Mouse (Mus musculus): ENCODE results near the gene Agbl5. TPM values are rescaled to one million over a fixed set of nuclear protein-coding genes. Genes with fewer than 3 reads are reported as not detected.

Gene Agbl5
- polyA plus RNA-seq (2015; fragmentation: Nextera tagmentation; extraction: Ambion mirVana) = 5.8 and 6.7 TPM in 2 replicates

GRCm38 (mm10) chr5:30888337-30889087, at the start of gene Agbl5:
TSS of gene Agbl5 (plus strand) at chr5:30888694.

DNA sequence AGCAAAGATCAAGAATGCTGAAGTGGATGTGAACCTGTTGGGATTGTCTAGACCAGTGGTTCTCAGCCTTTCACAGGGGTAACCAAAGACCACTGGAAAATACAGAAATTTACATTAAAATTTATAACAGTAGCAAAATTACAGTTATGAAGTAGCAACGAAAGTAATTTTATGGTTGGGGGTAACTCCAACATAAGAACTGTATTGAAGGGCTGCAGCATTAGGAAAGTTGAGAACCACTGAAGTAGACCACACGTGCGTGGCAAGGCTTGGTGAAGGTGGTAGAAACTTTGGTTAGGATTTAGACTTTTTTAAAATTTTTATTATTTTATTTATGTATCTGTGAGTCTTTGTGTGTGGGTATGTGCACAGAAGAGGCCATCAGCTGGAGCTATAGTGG, 20.8 kb upstream of the Agbl5 start, which contains the start of gene Tmem214:
Gene Tmem214, plus strand, starts transcription at position 301 of the 400 bp plus-strand sequence.

GRCm38 (mm10) chr5:30907413-30908059, 19.0 kb downstream of the Agbl5 start, which contains the start of gene Ost4:
TSS of gene Ost4 (minus strand) at chr5:30907788.

DNA sequence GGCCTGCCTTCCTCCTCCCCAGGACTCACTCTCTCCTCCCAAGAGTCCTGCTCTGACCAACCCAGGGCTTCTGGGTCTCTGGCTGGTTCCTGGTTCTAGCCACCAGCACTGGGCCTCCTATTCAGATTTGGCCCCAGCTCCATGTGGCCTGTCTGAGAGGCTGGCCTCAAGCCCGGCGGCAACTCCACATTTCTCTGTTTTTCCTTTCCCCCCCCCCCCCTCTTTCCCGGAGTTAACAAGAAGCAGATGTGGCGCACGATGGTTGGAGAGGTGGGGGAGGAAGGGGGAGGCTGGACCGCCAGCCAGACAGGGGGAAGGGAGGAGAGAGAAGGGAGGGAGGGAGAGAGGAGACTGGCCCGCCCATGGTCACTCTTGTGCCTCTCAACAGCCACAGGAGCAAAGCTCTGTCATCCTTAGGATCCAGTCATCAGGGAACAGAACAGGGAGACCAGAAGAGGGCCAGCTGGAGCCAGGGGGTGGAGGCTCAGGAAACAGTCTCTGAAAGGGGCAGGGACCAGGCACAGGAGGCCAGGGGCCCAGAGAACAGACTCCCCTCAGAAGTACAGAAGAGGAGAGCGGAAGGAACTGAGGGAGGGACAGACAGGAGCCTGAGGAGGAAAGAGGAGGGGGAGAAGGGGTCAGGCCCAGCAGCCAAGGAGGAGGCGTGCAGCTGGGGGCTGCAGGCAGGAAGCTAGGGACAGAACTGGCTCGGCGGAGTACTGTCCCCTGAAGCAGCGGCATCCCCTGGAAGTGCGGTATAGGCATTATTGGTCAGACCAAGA, 24.8 kb downstream of the Agbl5 start, which contains the start of gene Emilin1:
Gene Emilin1, plus strand, starts transcription at position 343 of the 782 bp plus-strand sequence.

GRCm38 (mm10) chr5:30921256-30922033, 33.0 kb downstream of the Agbl5 start, which contains the start of gene Khk:
TSS of gene Khk (plus strand) at chr5:30921431.

GRCm38 (mm10) chr5:30944956-30945781, 56.7 kb downstream of the Agbl5 start, which contains the start of gene Cgref1:
TSS of gene Cgref1 (minus strand) at chr5:30945591.

Other genes starting within 250 kb of the Agbl5 start
- 27.8 and 31.3 TPM in 2 replicates for gene Slc35f6, start 240.8 kb upstream of the Agbl5 start, polyA plus RNA-seq (2015; fragmentation: Nextera tagmentation; extraction: Ambion mirVana)
- 63.8 and 67.7 TPM in 2 replicates for gene Cenpa, start 221.9 kb upstream of the Agbl5 start, polyA plus RNA-seq (2015; fragmentation: Nextera tagmentation; extraction: Ambion mirVana)
- gene Dpysl5, start 177.1 kb upstream of the Agbl5 start, polyA plus RNA-seq (2015; fragmentation: Nextera tagmentation; extraction: Ambion mirVana) = 0.47 and 0.48 TPM in 2 replicates
- 24.5 TPM in 2 replicates for gene Mapre3, start 74.1 kb upstream of the Agbl5 start, polyA plus RNA-seq (2015; fragmentation: Nextera tagmentation; extraction: Ambion mirVana)
- gene Tmem214, start 20.7 kb upstream of the Agbl5 start, polyA plus RNA-seq (2015; fragmentation: Nextera tagmentation; extraction: Ambion mirVana) = 55.2 and 70.2 TPM in 2 replicates
- gene Ost4, start 19.1 kb downstream of the Agbl5 start, polyA plus RNA-seq (2015; fragmentation: Nextera tagmentation; extraction: Ambion mirVana) = 525 and 535 TPM in 2 replicates
- 133 and 147 TPM in 2 replicates for gene Emilin1, start 24.7 kb downstream of the Agbl5 start, polyA plus RNA-seq (2015; fragmentation: Nextera tagmentation; extraction: Ambion mirVana)
- gene Khk, start 32.7 kb downstream of the Agbl5 start, polyA plus RNA-seq (2015; fragmentation: Nextera tagmentation; extraction: Ambion mirVana) = 16.8 and 20.7 TPM in 2 replicates
- 9.9 and 13.8 TPM in 2 replicates for gene Cgref1, start 56.9 kb downstream of the Agbl5 start, polyA plus RNA-seq (2015; fragmentation: Nextera tagmentation; extraction: Ambion mirVana)
- 76.4 and 81.5 TPM in 2 replicates for gene Preb, start 71.7 kb downstream of the Agbl5 start, polyA plus RNA-seq (2015; fragmentation: Nextera tagmentation; extraction: Ambion mirVana)
- gene Tcf23, start 80.0 kb downstream of the Agbl5 start, polyA plus RNA-seq (2015; fragmentation: Nextera tagmentation; extraction: Ambion mirVana) = 0.29 and 0.53 TPM in 2 replicates
- 208 and 234 TPM in 2 replicates for gene Atraid, start 159.6 kb downstream of the Agbl5 start, polyA plus RNA-seq (2015; fragmentation: Nextera tagmentation; extraction: Ambion mirVana)
- gene Slc5a6, start 160.2 kb downstream of the Agbl5 start, polyA plus RNA-seq (2015; fragmentation: Nextera tagmentation; extraction: Ambion mirVana) = 7.6 and 8.1 TPM in 2 replicates
- 7.7 and 8.9 TPM in 2 replicates for gene Cad, start 166.1 kb downstream of the Agbl5 start, polyA plus RNA-seq (2015; fragmentation: Nextera tagmentation; extraction: Ambion mirVana)
- not detected in 2 replicates for gene Dnajc5g, start 217.6 kb downstream of the Agbl5 start, polyA plus RNA-seq (2015; fragmentation: Nextera tagmentation; extraction: Ambion mirVana)
- not detected in 2 replicates for gene Slc30a3, start 219.5 kb downstream of the Agbl5 start, polyA plus RNA-seq (2015; fragmentation: Nextera tagmentation; extraction: Ambion mirVana)
- not detected in 2 replicates for gene Trim54, start 228.0 kb downstream of the Agbl5 start, polyA plus RNA-seq (2015; fragmentation: Nextera tagmentation; extraction: Ambion mirVana)